Comparison of ENCODE assay signal across 19 mouse cellular contexts in genomic region chr3:130488839-130489238, GRCm38 (mm10).
DNase-seq lines count a peak whose midpoint lies in the region; ATAC-seq and TF ChIP-seq lines count a peak whose summit lies in the region.
"Had no signal": no experiment of that assay in that cellular context is flagged by ENCODE, and none has a peak within 500 bp of the region (broad histone marks: within the 10 kb centered on the region; RNA-seq: fewer than 3 reads in every experiment).

No protein-coding gene starts in this region.

- TF ChIP-seq POLR2A in kidney, adult 2 months (IDR thresholded peaks at IDR 0.05; ENCODE audit: low read depth, low read length) = no peak

- H3K4me3 ChIP-seq in kidney, adult 2 months (ENCODE audit: insufficient read depth, low read depth, low read length) = no peak overlapping the region
- H3K4me3 ChIP-seq: embryonic facial prominence, embryonic 10.5 days; embryonic facial prominence, embryonic 12.5 days; forebrain, embryonic 13.5 days; forebrain, embryonic 15.5 days had no signal

- peak; percentile 92 for ATAC-seq in megakaryocyte, adult 5-6 weeks (ENCODE audit: poor library complexity, severe bottlenecking)
- ATAC-seq: CD4-positive, CD25-positive, alpha-beta regulatory T cell, adult 4 months; forebrain, embryonic 13.5 days; forebrain, embryonic 15.5 days; forebrain, postnatal 0 days had no signal

- no peaks in the 10 kb centered on the region for H3K36me3 ChIP-seq in kidney, adult 2 months (ENCODE audit: control insufficient read depth, insufficient read depth, low read length)
- H3K36me3 ChIP-seq: embryonic facial prominence, embryonic 10.5 days; embryonic facial prominence, embryonic 12.5 days; forebrain, embryonic 15.5 days had no signal

- H3K27me3 ChIP-seq in kidney, adult 2 months (replicated peaks; ENCODE audit: control insufficient read depth, insufficient read depth, low read length) = no peaks in the 10 kb centered on the region
- H3K27me3 ChIP-seq: embryonic facial prominence, embryonic 12.5 days; forebrain, embryonic 13.5 days; forebrain, embryonic 15.5 days had no signal

- no peak for TF ChIP-seq CTCF in kidney, adult 2 months (conservative IDR thresholded peaks at IDR 0.05; ENCODE audit: insufficient read depth, insufficient read length, low read depth, low read length)

- H3K27ac ChIP-seq in kidney, adult 2 months (ENCODE audit: insufficient read depth, low read depth, low read length) = no peak overlapping the region
- H3K27ac ChIP-seq: embryonic facial prominence, embryonic 10.5 days; embryonic facial prominence, embryonic 12.5 days; forebrain, embryonic 13.5 days; forebrain, embryonic 15.5 days had no signal

- peak; percentile 88 for DNase-seq in heart, adult 11 months
- DNase-seq in heart, adult 8-10 months (ENCODE audit: low spot score) = no peak
- DNase-seq in adrenal gland, postnatal 4 days (ENCODE audit: low spot score in 2 of 2) = no peak
- DNase-seq in kidney, adult 2 months = no peak
- DNase-seq: adrenal gland, adult 2 months; adrenal gland, postnatal 10 days; B cell, adult 2 months; cerebellum, adult 11-12 months; cerebellum, adult 2 months; cerebellum, adult 9-10 months; cerebellum, postnatal 10 days; cerebellum, postnatal 25 days; forebrain, postnatal 0 days had no signal

- no peaks in the 10 kb centered on the region for H3K4me1 ChIP-seq in kidney, adult 2 months (ENCODE audit: control insufficient read depth, insufficient read depth, low read length)
- H3K4me1 ChIP-seq: forebrain, embryonic 13.5 days; forebrain, embryonic 15.5 days had no signal

- WGBS in kidney, adult 2 months = 63% methylated on average over 4 of the region's 4 CpGs
